Mouse (Mus musculus): ENCODE measurements around the gene Olfr975. TPM values are rescaled to one million over a fixed set of nuclear protein-coding genes. Genes with fewer than 3 reads are reported as not detected.

The Olfr975 gene
- polyA plus RNA-seq, 1 experiment from 2014 or later, result not detected

Other genes starting within 250 kb of the Olfr975 start
- not detected in 2 replicates for gene Olfr149, start 244.9 kb downstream of the Olfr975 start, polyA plus RNA-seq (2015; fragmentation: Nextera tagmentation; extraction: Ambion mirVana)
- gene Olfr965, start 240.7 kb downstream of the Olfr975 start, polyA plus RNA-seq (2015; fragmentation: Nextera tagmentation; extraction: Ambion mirVana), result not detected in 2 replicates
- not detected in 2 replicates for gene Olfr150, start 221.1 kb downstream of the Olfr975 start, polyA plus RNA-seq (2015; fragmentation: Nextera tagmentation; extraction: Ambion mirVana)
- gene Olfr967, start 205.8 kb downstream of the Olfr975 start, polyA plus RNA-seq (2015; fragmentation: Nextera tagmentation; extraction: Ambion mirVana), result not detected in 2 replicates
- not detected in 2 replicates for gene Olfr968, start 168.8 kb downstream of the Olfr975 start, polyA plus RNA-seq (2015; fragmentation: Nextera tagmentation; extraction: Ambion mirVana)
- not detected in 2 replicates for gene Olfr969, start 161.1 kb downstream of the Olfr975 start, polyA plus RNA-seq (2015; fragmentation: Nextera tagmentation; extraction: Ambion mirVana)
- not detected in 2 replicates for gene Olfr970, start 143.2 kb downstream of the Olfr975 start, polyA plus RNA-seq (2015; fragmentation: Nextera tagmentation; extraction: Ambion mirVana)
- gene Olfr971, start 115.2 kb downstream of the Olfr975 start, polyA plus RNA-seq (2015; fragmentation: Nextera tagmentation; extraction: Ambion mirVana), result not detected in 2 replicates
- not detected in 2 replicates for gene Olfr972, start 85.6 kb downstream of the Olfr975 start, polyA plus RNA-seq (2015; fragmentation: Nextera tagmentation; extraction: Ambion mirVana)
- not detected in 2 replicates for gene Olfr229, start 44.7 kb downstream of the Olfr975 start, polyA plus RNA-seq (2015; fragmentation: Nextera tagmentation; extraction: Ambion mirVana)
- not detected in 2 replicates for gene Olfr974, start 14.5 kb downstream of the Olfr975 start, polyA plus RNA-seq (2015; fragmentation: Nextera tagmentation; extraction: Ambion mirVana)
- gene Olfr976, start 9.1 kb upstream of the Olfr975 start, polyA plus RNA-seq (2015; fragmentation: Nextera tagmentation; extraction: Ambion mirVana), result not detected in 2 replicates
- gene Olfr978, start 40.1 kb upstream of the Olfr975 start, polyA plus RNA-seq (2015; fragmentation: Nextera tagmentation; extraction: Ambion mirVana), result not detected in 2 replicates
- not detected in 2 replicates for gene Olfr979, start 51.4 kb upstream of the Olfr975 start, polyA plus RNA-seq (2015; fragmentation: Nextera tagmentation; extraction: Ambion mirVana)
- not detected in 2 replicates for gene Olfr980, start 57.5 kb upstream of the Olfr975 start, polyA plus RNA-seq (2015; fragmentation: Nextera tagmentation; extraction: Ambion mirVana)
- not detected in 2 replicates for gene Olfr981, start 69.4 kb upstream of the Olfr975 start, polyA plus RNA-seq (2015; fragmentation: Nextera tagmentation; extraction: Ambion mirVana)
- gene Olfr982, start 121.8 kb upstream of the Olfr975 start, polyA plus RNA-seq (2015; fragmentation: Nextera tagmentation; extraction: Ambion mirVana), result not detected in 2 replicates
- not detected in 2 replicates for gene Olfr983, start 141.5 kb upstream of the Olfr975 start, polyA plus RNA-seq (2015; fragmentation: Nextera tagmentation; extraction: Ambion mirVana)
- gene Olfr984, start 162.2 kb upstream of the Olfr975 start, polyA plus RNA-seq (2015; fragmentation: Nextera tagmentation; extraction: Ambion mirVana), result not detected in 2 replicates
- not detected in 2 replicates for gene Olfr985, start 178.1 kb upstream of the Olfr975 start, polyA plus RNA-seq (2015; fragmentation: Nextera tagmentation; extraction: Ambion mirVana)
- gene Tmem225, start 196.1 kb upstream of the Olfr975 start, polyA plus RNA-seq (2015; fragmentation: Nextera tagmentation; extraction: Ambion mirVana), result not detected in 2 replicates
- gene Olfr986, start 228.9 kb upstream of the Olfr975 start, polyA plus RNA-seq (2015; fragmentation: Nextera tagmentation; extraction: Ambion mirVana), result not detected in 2 replicates
- gene Zfp202, start 240.3 kb upstream of the Olfr975 start, polyA plus RNA-seq (2015; fragmentation: Nextera tagmentation; extraction: Ambion mirVana), result 0.79 and 0.82 TPM in 2 replicates